Mouse (Mus musculus) liver, adult 2 months (tissue): ENCODE measurements at regions not wholly inside any gene's neighbourhood (a gene's known extent, or its start where the extent isn't known, plus 50 kb on each side); places are given as distances from the start of the nearest gene placed in this dataset.

Experiments
- CTCF ChIP-seq: fragments of 200-500 bp; IDR thresholded peaks from 2 replicates; pipeline ENCODE4 v1.5.1; 2011; ENCODE audit warnings: low read depth, low read length, control low read depth
- POLR2A ChIP-seq: fragments of 200-500 bp; IDR thresholded peaks from 2 replicates; pipeline ENCODE4 v1.6.1; 2011; ENCODE audit warnings: low read length, control low read depth; ENCODE audit not compliant: insufficient read depth; ENCODE audit errors: extremely low read depth

GRCm38 (mm10) chr12:51047116-51047515 is 300.7 kb upstream of the G2e3 start:
- TF ChIP-seq POLR2A, result no peak
- TF ChIP-seq CTCF, result no peak
